Mouse (Mus musculus): ENCODE measurements around the gene Pdlim4.
A peak's percentile ranks its signal among the peaks of the same experiment; 100 is the strongest.

The Pdlim4 gene

GRCm38 (mm10) chr11:54091726-54092125 is 22.9 kb upstream of the Pdlim4 start:
- no peak for DNase-seq (ENCODE audit: low read depth, low spot score)

- peak; percentile 68 for DNase-seq (ENCODE audit: low read depth, low spot score)
These were observed 21.5 kb upstream of the Pdlim4 start for GRCm38 (mm10) chr11:54090091-54090879.

GRCm38 (mm10) chr11:54088947-54089317 is 20.1 kb upstream of the Pdlim4 start:
- DNase-seq (ENCODE audit: low read depth, low spot score): no peak

- no peak for DNase-seq (ENCODE audit: low read depth, low spot score)
These were observed 19.6 kb upstream of the Pdlim4 start for GRCm38 (mm10) chr11:54088253-54088946.

GRCm38 (mm10) chr11:54085816-54086215 is 17.0 kb upstream of the Pdlim4 start:
- no peak for DNase-seq (ENCODE audit: low read depth, low spot score)

GRCm38 (mm10) chr11:54084976-54085375 is 16.2 kb upstream of the Pdlim4 start:
- DNase-seq (ENCODE audit: low read depth, low spot score): no peak

GRCm38 (mm10) chr11:54082725-54083124 is 13.9 kb upstream of the Pdlim4 start:
- no peak for DNase-seq (ENCODE audit: low read depth, low spot score)

- DNase-seq (ENCODE audit: low read depth, low spot score): no peak
These were observed 11.6 kb upstream of the Pdlim4 start for GRCm38 (mm10) chr11:54080435-54080834.

- peak; percentile 72 for DNase-seq (ENCODE audit: low read depth, low spot score)
These were observed 7.3 kb upstream of the Pdlim4 start for GRCm38 (mm10) chr11:54076101-54076500.

GRCm38 (mm10) chr11:54075353-54075752 is 6.5 kb upstream of the Pdlim4 start:
- peak; percentile 76 for DNase-seq (ENCODE audit: low read depth, low spot score)

GRCm38 (mm10) chr11:54073291-54073690 is 4.5 kb upstream of the Pdlim4 start:
- no peak for DNase-seq (ENCODE audit: low read depth, low spot score)

- DNase-seq (ENCODE audit: low read depth, low spot score): no peak
These were observed 3.1 kb upstream of the Pdlim4 start for GRCm38 (mm10) chr11:54071726-54072445.

GRCm38 (mm10) chr11:54067996-54068519 is 756 bp downstream of the Pdlim4 start:
- DNase-seq (ENCODE audit: low read depth, low spot score): no peak

- no peak for DNase-seq (ENCODE audit: low read depth, low spot score)
These were observed 1.4 kb downstream of the Pdlim4 start for GRCm38 (mm10) chr11:54067318-54067995.

GRCm38 (mm10) chr11:54066400-54066799 is 2.4 kb downstream of the Pdlim4 start:
- DNase-seq (ENCODE audit: low read depth, low spot score): no peak

- DNase-seq (ENCODE audit: low read depth, low spot score): no peak
These were observed 3.0 kb downstream of the Pdlim4 start for GRCm38 (mm10) chr11:54065915-54066178.

GRCm38 (mm10) chr11:54065106-54065914 is 3.5 kb downstream of the Pdlim4 start:
- DNase-seq (ENCODE audit: low read depth, low spot score): no peak

- DNase-seq (ENCODE audit: low read depth, low spot score): no peak
These were observed 4.3 kb downstream of the Pdlim4 start for GRCm38 (mm10) chr11:54064412-54064978.

- no peak for DNase-seq (ENCODE audit: low read depth, low spot score)
These were observed 5.4 kb downstream of the Pdlim4 start for GRCm38 (mm10) chr11:54063472-54063775.

- DNase-seq (ENCODE audit: low read depth, low spot score): no peak
These were observed 5.9 kb downstream of the Pdlim4 start for GRCm38 (mm10) chr11:54062753-54063471.

Measured in skeletal muscle tissue, adult 2 months (tissue).